Mouse (Mus musculus): ENCODE measurements around the gene Ccl27b. TPM values are rescaled to one million over a fixed set of nuclear protein-coding genes. Genes with fewer than 3 reads are reported as not detected.
"Not testable (repeated sequence)": the region's sequence is repeated elsewhere in the genome, so short reads cannot be mapped to it uniquely, and the experiment has no call there.

The Ccl27b gene
- polyA plus RNA-seq (2016; fragmentation: Nextera tagmentation; extraction: Ambion mirVana) = not detected in 2 replicates

GRCm38 (mm10) chr4:42654951-42655350 is at the start of gene Ccl27b:
Gene Ccl27b (plus strand): TSS chr4:42655251.
- not testable (repeated sequence) for H3K4me3 ChIP-seq; ATAC-seq (ENCODE audit: insufficient number of reproducible peaks, insufficient read depth, low FRiP score, low TSS enrichment); H3K4me2 ChIP-seq (replicated peaks); H3K4me1 ChIP-seq; H3K27ac ChIP-seq; H3K9me3 ChIP-seq; H3K27me3 ChIP-seq; H3K36me3 ChIP-seq; H3K9ac ChIP-seq
- no CpG with 5 or more reads among the region's 9 CpGs for WGBS

- H3K9ac ChIP-seq; H3K27me3 ChIP-seq; H3K36me3 ChIP-seq; ATAC-seq (ENCODE audit: insufficient number of reproducible peaks, insufficient read depth, low FRiP score, low TSS enrichment); H3K9me3 ChIP-seq; H3K4me1 ChIP-seq; H3K4me2 ChIP-seq (replicated peaks); H3K27ac ChIP-seq; H3K4me3 ChIP-seq: not testable (repeated sequence)
- WGBS = no CpG with 5 or more reads among the region's 5 CpGs
Observed at GRCm38 (mm10) chr4:42611895-42612294, 43.2 kb upstream of the Ccl27b start, which contains the start of gene Gm10591. Gene Gm10591 (plus strand): TSS chr4:42612195.

- H3K9ac ChIP-seq; H3K9me3 ChIP-seq; ATAC-seq (ENCODE audit: insufficient number of reproducible peaks, insufficient read depth, low FRiP score, low TSS enrichment); H3K4me2 ChIP-seq (replicated peaks); H3K4me1 ChIP-seq; H3K4me3 ChIP-seq; H3K36me3 ChIP-seq; H3K27ac ChIP-seq; H3K27me3 ChIP-seq: not testable (repeated sequence)
- WGBS = no CpG with 5 or more reads among the region's 8 CpGs
Observed at GRCm38 (mm10) chr4:42629419-42629818, 25.6 kb upstream of the Ccl27b start, which contains the start of gene Gm2564. Gene Gm2564 (plus strand): TSS chr4:42629719.

GRCm38 (mm10) chr4:42661793-42662192 is 6.7 kb downstream of the Ccl27b start, which contains the start of gene Il11ra2:
Gene Il11ra2 (minus strand): TSS chr4:42661893.
- not testable (repeated sequence) for H3K4me1 ChIP-seq; H3K4me3 ChIP-seq; H3K4me2 ChIP-seq (replicated peaks); ATAC-seq (ENCODE audit: insufficient number of reproducible peaks, insufficient read depth, low FRiP score, low TSS enrichment); H3K36me3 ChIP-seq; H3K9me3 ChIP-seq; H3K9ac ChIP-seq; H3K27me3 ChIP-seq; H3K27ac ChIP-seq
- WGBS = no CpG with 5 or more reads among the region's 3 CpGs

- not testable (repeated sequence) for H3K36me3 ChIP-seq; H3K4me3 ChIP-seq; H3K27ac ChIP-seq; H3K9ac ChIP-seq; H3K9me3 ChIP-seq; H3K27me3 ChIP-seq; ATAC-seq (ENCODE audit: insufficient number of reproducible peaks, insufficient read depth, low FRiP score, low TSS enrichment); H3K4me1 ChIP-seq; H3K4me2 ChIP-seq (replicated peaks)
- no CpG with 5 or more reads among the region's 4 CpGs for WGBS
Observed at GRCm38 (mm10) chr4:42675415-42675814, 20.4 kb downstream of the Ccl27b start.

GRCm38 (mm10) chr4:42679365-42679764 is 24.3 kb downstream of the Ccl27b start:
- H3K27me3 ChIP-seq; H3K9ac ChIP-seq; H3K4me1 ChIP-seq; ATAC-seq (ENCODE audit: insufficient number of reproducible peaks, insufficient read depth, low FRiP score, low TSS enrichment); H3K4me3 ChIP-seq; H3K36me3 ChIP-seq; H3K4me2 ChIP-seq (replicated peaks); H3K27ac ChIP-seq; H3K9me3 ChIP-seq: not testable (repeated sequence)
- WGBS = no CpG with 5 or more reads among the region's 7 CpGs

GRCm38 (mm10) chr4:42680374-42681356 is 25.6 kb downstream of the Ccl27b start:
- not testable (repeated sequence) for H3K36me3 ChIP-seq; H3K27ac ChIP-seq; H3K27me3 ChIP-seq; H3K4me1 ChIP-seq; H3K9ac ChIP-seq; H3K4me2 ChIP-seq (replicated peaks); H3K4me3 ChIP-seq; ATAC-seq (ENCODE audit: insufficient number of reproducible peaks, insufficient read depth, low FRiP score, low TSS enrichment); H3K9me3 ChIP-seq
- WGBS = no CpG with 5 or more reads among the region's 32 CpGs

GRCm38 (mm10) chr4:42681473-42682182 is 26.6 kb downstream of the Ccl27b start:
- WGBS = no CpG with 5 or more reads among the region's 66 CpGs
- not testable (repeated sequence) for H3K27me3 ChIP-seq

GRCm38 (mm10) chr4:42682183-42682524 is 27.1 kb downstream of the Ccl27b start:
- not testable (repeated sequence) for H3K36me3 ChIP-seq; H3K27me3 ChIP-seq; H3K4me1 ChIP-seq; H3K4me2 ChIP-seq (replicated peaks); ATAC-seq (ENCODE audit: insufficient number of reproducible peaks, insufficient read depth, low FRiP score, low TSS enrichment); H3K9ac ChIP-seq; H3K9me3 ChIP-seq; H3K4me3 ChIP-seq; H3K27ac ChIP-seq
- no CpG with 5 or more reads among the region's 18 CpGs for WGBS

More at GRCm38 (mm10) chr4:42681473-42682182, 26.6 kb downstream of the Ccl27b start:
- not testable (repeated sequence) for H3K9me3 ChIP-seq; H3K4me2 ChIP-seq (replicated peaks); H3K4me3 ChIP-seq; H3K36me3 ChIP-seq; ATAC-seq (ENCODE audit: insufficient number of reproducible peaks, insufficient read depth, low FRiP score, low TSS enrichment); H3K27ac ChIP-seq; H3K9ac ChIP-seq; H3K4me1 ChIP-seq

Other genes with a start within 250 kb of the Ccl27b start
- not detected in 2 replicates for gene Gm21586, start 215.9 kb upstream of the Ccl27b start, polyA plus RNA-seq (2016; fragmentation: Nextera tagmentation; extraction: Ambion mirVana)
- 0.09 and 0.19 TPM in 2 replicates for gene Gm2163, start 188.5 kb upstream of the Ccl27b start, polyA plus RNA-seq (2016; fragmentation: Nextera tagmentation; extraction: Ambion mirVana)
- not detected in 2 replicates for gene Fam205a2, start 127.1 kb upstream of the Ccl27b start, polyA plus RNA-seq (2016; fragmentation: Nextera tagmentation; extraction: Ambion mirVana)
- gene Gm10591, start 43.1 kb upstream of the Ccl27b start, polyA plus RNA-seq (2016; fragmentation: Nextera tagmentation; extraction: Ambion mirVana) = not detected in 2 replicates
- not detected in 2 replicates for gene Gm2564, start 25.5 kb upstream of the Ccl27b start, polyA plus RNA-seq (2016; fragmentation: Nextera tagmentation; extraction: Ambion mirVana)
- not detected in 2 replicates for gene Il11ra2, start 6.6 kb downstream of the Ccl27b start, polyA plus RNA-seq (2016; fragmentation: Nextera tagmentation; extraction: Ambion mirVana)
- 0.38 and 0.41 TPM in 2 replicates for gene 4930578G10Rik, start 80.3 kb downstream of the Ccl27b start, polyA plus RNA-seq (2016; fragmentation: Nextera tagmentation; extraction: Ambion mirVana)
- gene Ccl19, start 101.3 kb downstream of the Ccl27b start, polyA plus RNA-seq (2016; fragmentation: Nextera tagmentation; extraction: Ambion mirVana) = 0.38 and 0.50 TPM in 2 replicates
- gene Ccl21a, start 118.7 kb downstream of the Ccl27b start, polyA plus RNA-seq (2016; fragmentation: Nextera tagmentation; extraction: Ambion mirVana) = 15.5 and 16.7 TPM in 2 replicates
- 0.06 and 0.08 TPM in 2 replicates for gene Fam205a1, start 198.6 kb downstream of the Ccl27b start, polyA plus RNA-seq (2016; fragmentation: Nextera tagmentation; extraction: Ambion mirVana)
- gene Gm12394, start 201.5 kb downstream of the Ccl27b start, polyA plus RNA-seq (2016; fragmentation: Nextera tagmentation; extraction: Ambion mirVana) = 0.48 and 0.49 TPM in 2 replicates
- gene Fam205c, start 219.0 kb downstream of the Ccl27b start, polyA plus RNA-seq (2016; fragmentation: Nextera tagmentation; extraction: Ambion mirVana) = 0.74 and 1.6 TPM in 2 replicates